Mouse (Mus musculus): ENCODE measurements at regions not wholly inside any gene's neighbourhood (a gene's known extent, or its start where the extent isn't known, plus 50 kb on each side); places are given as distances from the start of the nearest gene placed in this dataset.
"Not testable (repeated sequence)": the region's sequence is repeated elsewhere in the genome, so short reads cannot be mapped to it uniquely, and the experiment has no call there.

DNA sequence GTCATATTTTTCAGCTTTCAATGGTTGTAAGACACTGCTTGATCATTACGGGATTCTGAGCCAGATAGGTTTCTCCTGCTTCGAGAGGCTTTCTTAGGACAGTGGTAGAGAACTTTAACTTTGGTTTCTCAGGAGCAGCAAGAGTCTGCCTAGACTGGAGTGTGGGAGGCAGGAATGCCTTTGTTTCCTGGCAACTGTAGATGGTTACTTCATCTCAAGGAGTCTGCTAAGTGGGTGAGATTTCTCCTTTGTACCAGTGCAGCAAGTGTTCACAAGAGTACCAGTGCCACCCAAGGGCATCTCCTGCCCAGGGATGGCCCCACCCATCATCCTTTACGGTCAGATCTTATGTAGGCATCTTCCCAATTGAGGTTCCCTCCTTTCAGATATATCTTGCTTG is 173.0 kb upstream of the Gm10131 start:
- no peak overlapping the region for H3K4me3 ChIP-seq (ENCODE audit: low read depth, low read length)
- H3K4me1 ChIP-seq (ENCODE audit: control insufficient read depth, insufficient read depth, insufficient read length, low read length), result no peaks in the 10 kb centered on the region
- 93% methylated on average over 3 of the region's 3 CpGs for WGBS
- no peaks in the 10 kb centered on the region for H3K36me3 ChIP-seq (ENCODE audit: control insufficient read depth, insufficient read depth, low read length)
- H3K27ac ChIP-seq (ENCODE audit: insufficient read depth, low read depth, low read length), result no peak overlapping the region
- no peaks in the 10 kb centered on the region for H3K27me3 ChIP-seq (ENCODE audit: control insufficient read depth, insufficient read depth, low read length)
- TF ChIP-seq CTCF (IDR thresholded peaks at IDR 0.05; ENCODE audit: extremely low read depth, insufficient read length, insufficient replicate concordance, low read depth, low read length) (no peak), POLR2A (IDR thresholded peaks at IDR 0.05; ENCODE audit: low read depth, low read length) (no peak)

DNA sequence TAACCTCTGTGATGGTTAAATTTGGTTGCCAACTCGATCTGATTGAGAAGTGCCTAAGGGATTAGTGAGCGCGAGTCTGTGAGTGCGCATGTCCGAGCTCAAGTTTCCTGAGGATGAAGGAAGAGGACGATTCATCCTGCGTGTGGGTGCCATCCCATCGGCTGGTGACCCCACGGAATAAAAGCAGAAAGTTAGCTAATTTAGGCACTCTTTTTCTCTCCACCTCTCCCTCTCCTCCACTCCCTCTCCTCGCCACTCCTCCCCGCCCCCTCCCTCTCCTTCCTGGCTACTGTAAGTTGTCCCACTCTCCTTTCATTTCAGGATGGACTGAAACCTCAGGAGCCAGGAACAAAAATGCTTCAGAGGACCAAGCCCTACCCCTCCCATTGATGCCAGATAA is 168.9 kb upstream of the Gm10131 start:
- Histone ChIP-seq H3K27ac (ENCODE audit: insufficient read depth, low read depth, low read length) (no peak overlapping the region), H3K36me3 (ENCODE audit: control insufficient read depth, insufficient read depth, low read length) (no peaks in the 10 kb centered on the region), H3K27me3 (ENCODE audit: control insufficient read depth, insufficient read depth, low read length) (no peaks in the 10 kb centered on the region), H3K4me3 (ENCODE audit: low read depth, low read length) (no peak overlapping the region), H3K4me1 (ENCODE audit: control insufficient read depth, insufficient read depth, insufficient read length, low read length) (no peaks in the 10 kb centered on the region)
- no peak for TF ChIP-seq CTCF (IDR thresholded peaks at IDR 0.05; ENCODE audit: extremely low read depth, insufficient read length, insufficient replicate concordance, low read depth, low read length)
- TF ChIP-seq POLR2A (IDR thresholded peaks at IDR 0.05; ENCODE audit: low read depth, low read length), result no peak
- no CpG with 5 or more reads among the region's 11 CpGs for WGBS

DNA sequence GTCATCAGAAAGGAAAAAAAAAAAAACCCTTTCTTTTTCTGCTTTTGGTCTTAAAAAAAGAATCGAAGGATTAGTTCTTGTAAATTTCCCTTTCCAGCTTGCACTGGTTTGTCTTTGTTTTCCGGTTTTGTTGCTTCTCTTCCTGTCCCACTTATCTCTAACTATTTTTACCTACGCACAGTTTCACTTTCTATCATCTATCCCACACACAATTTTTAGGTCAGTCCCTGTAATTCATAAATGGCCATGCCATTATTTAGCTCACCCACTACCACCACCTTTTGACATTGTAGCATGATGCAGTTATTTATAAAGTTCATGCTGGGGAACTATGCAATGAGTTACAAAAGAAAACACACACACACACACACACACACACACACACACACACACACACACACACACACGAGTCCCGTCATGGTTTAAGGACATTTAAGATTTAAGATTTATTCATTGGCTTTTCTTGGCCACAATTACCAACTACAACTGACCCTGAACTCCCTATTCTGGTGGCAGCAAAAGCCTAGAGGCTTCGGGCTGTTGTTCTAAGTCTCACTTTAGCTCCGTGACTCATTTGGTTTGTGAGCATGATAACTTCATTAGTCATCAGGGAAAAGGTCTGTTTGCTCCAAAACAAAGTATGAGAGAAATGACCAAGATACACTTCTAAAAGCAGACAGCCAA is 164.6 kb upstream of the Gm10131 start:
- Histone ChIP-seq H3K27ac (ENCODE audit: insufficient read depth, low read depth, low read length) (no peak overlapping the region), H3K4me3 (ENCODE audit: low read depth, low read length) (no peak overlapping the region), H3K27me3 (ENCODE audit: control insufficient read depth, insufficient read depth, low read length) (no peaks in the 10 kb centered on the region), H3K4me1 (ENCODE audit: control insufficient read depth, insufficient read depth, insufficient read length, low read length) (no peaks in the 10 kb centered on the region), H3K36me3 (ENCODE audit: control insufficient read depth, insufficient read depth, low read length) (no peaks in the 10 kb centered on the region)
- no peak for TF ChIP-seq CTCF (IDR thresholded peaks at IDR 0.05; ENCODE audit: extremely low read depth, insufficient read length, insufficient replicate concordance, low read depth, low read length)
- 49% methylated on average over 7 of the region's 7 CpGs for WGBS

DNA sequence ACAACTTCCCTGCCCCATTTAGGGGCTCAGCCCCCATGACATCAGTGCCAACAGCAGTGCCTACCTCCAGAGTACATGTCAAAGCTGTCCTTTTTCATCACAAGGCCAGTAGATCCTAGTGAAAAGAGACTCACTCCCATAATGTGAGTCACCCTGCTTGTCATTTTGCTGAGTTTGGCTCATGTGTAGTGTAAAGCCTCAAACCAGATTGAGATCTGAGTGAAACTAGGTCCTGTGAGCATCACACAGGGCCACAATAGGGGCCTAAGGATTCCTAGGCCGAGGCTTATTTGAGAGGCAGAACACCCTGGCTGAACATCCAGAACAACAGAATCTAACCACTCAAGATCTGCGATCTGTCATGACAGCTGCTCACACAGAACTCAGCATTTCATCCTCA is 163.3 kb upstream of the Gm10131 start:
- H3K4me3 ChIP-seq (ENCODE audit: low read depth, low read length); H3K4me1 ChIP-seq (ENCODE audit: control insufficient read depth, insufficient read depth, insufficient read length, low read length); H3K36me3 ChIP-seq (ENCODE audit: control insufficient read depth, insufficient read depth, low read length); H3K27ac ChIP-seq (ENCODE audit: insufficient read depth, low read depth, low read length); H3K27me3 ChIP-seq (ENCODE audit: control insufficient read depth, insufficient read depth, low read length): not testable (repeated sequence)
- WGBS, result 90% methylated on average over 2 of the region's 2 CpGs

DNA sequence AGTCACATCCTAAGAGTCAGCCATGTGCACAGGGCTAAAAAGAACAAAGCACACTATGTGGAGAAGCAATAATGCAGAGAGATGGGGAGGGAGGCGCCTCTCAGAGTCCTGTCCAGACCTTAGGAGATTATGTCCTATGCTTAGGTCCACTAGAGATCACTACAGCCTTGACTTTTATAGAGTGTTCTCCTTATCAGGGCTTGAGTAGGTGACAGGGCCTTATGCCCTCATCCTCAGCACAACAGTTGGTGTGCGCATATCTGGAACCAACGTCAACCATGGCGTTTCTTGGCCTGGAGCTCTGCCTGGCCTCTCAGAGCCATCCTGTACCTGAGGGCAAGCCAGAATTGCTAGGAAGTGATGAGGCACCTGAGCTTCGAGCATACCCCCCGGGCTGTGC is 162.6 kb upstream of the Gm10131 start:
- H3K27ac ChIP-seq (ENCODE audit: insufficient read depth, low read depth, low read length), result no peak overlapping the region
- no peaks in the 10 kb centered on the region for H3K4me1 ChIP-seq (ENCODE audit: control insufficient read depth, insufficient read depth, insufficient read length, low read length)
- no peaks in the 10 kb centered on the region for H3K36me3 ChIP-seq (ENCODE audit: control insufficient read depth, insufficient read depth, low read length)
- H3K4me3 ChIP-seq (ENCODE audit: low read depth, low read length), result no peak overlapping the region
- no peaks in the 10 kb centered on the region for H3K27me3 ChIP-seq (ENCODE audit: control insufficient read depth, insufficient read depth, low read length)
- TF ChIP-seq CTCF (IDR thresholded peaks at IDR 0.05; ENCODE audit: extremely low read depth, insufficient read length, insufficient replicate concordance, low read depth, low read length), result no peak
- TF ChIP-seq POLR2A (IDR thresholded peaks at IDR 0.05; ENCODE audit: low read depth, low read length), result no peak
- WGBS, result 93% methylated on average over 6 of the region's 6 CpGs

DNA sequence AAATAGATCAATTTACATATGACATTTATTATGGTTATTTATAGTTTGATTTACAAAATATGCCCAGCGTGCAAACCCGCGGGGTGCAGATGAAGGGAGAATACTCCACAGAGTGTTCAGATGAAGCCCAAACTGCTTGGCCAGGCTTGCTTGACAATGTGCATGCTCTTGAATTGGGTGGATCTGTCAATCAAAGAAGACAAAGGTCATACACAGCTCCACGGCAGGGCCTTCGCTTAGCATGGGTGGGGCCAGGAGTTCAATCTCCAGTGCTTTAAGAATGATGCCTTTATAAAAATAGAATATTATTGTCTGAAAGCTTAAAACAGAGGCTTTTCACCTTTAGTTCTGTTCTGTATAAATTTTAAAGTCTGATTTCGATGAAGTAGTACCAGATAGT is 158.3 kb upstream of the Gm10131 start:
- no peaks in the 10 kb centered on the region for H3K36me3 ChIP-seq (ENCODE audit: control insufficient read depth, insufficient read depth, low read length)
- H3K4me1 ChIP-seq (ENCODE audit: control insufficient read depth, insufficient read depth, insufficient read length, low read length), result no peaks in the 10 kb centered on the region
- no peak overlapping the region for H3K27ac ChIP-seq (ENCODE audit: insufficient read depth, low read depth, low read length)
- no peaks in the 10 kb centered on the region for H3K27me3 ChIP-seq (ENCODE audit: control insufficient read depth, insufficient read depth, low read length)
- H3K4me3 ChIP-seq (ENCODE audit: low read depth, low read length), result no peak overlapping the region
- TF ChIP-seq CTCF (IDR thresholded peaks at IDR 0.05; ENCODE audit: extremely low read depth, insufficient read length, insufficient replicate concordance, low read depth, low read length) (no peak), POLR2A (IDR thresholded peaks at IDR 0.05; ENCODE audit: low read depth, low read length) (no peak)
- WGBS, result 68% methylated on average over 6 of the region's 6 CpGs

DNA sequence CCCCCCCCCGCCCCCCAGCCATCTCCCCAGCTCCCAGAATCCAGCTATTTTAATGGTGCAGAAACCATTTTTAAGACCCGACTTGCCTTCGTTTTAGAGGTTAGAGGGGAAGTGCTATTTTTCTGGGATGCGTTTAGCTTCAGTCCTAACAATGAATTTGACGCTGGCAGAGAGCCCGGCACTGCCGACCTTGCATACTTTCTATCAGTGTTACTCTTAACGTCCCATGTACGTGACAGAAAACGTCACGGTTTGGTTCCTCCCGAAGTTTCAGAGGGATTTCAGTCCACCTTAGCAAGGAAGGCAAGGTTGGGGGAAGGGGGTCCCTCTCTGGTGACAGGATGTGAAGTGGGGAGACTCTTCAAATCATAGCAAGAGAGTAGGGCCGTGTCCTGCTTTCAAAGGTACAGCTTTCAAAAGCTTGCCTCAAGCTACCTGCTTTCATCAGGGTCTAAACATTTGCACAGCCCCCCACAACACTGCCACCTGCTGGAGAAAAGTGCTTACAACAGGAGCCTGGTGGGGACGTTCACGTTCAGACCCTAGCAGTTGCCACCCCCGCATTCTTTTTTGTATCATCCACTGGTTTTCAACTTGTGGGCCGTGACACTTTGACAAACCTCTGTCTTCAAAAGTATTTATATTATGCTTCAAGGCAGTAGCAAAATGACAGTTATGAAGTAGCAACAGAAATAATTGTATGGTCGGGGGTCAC is 157.4 kb upstream of the Gm10131 start:
- Histone ChIP-seq H3K27ac (ENCODE audit: insufficient read depth, low read depth, low read length) (no peak overlapping the region), H3K4me3 (ENCODE audit: low read depth, low read length) (no peak overlapping the region), H3K4me1 (ENCODE audit: control insufficient read depth, insufficient read depth, insufficient read length, low read length) (no peaks in the 10 kb centered on the region), H3K27me3 (ENCODE audit: control insufficient read depth, insufficient read depth, low read length) (no peaks in the 10 kb centered on the region), H3K36me3 (ENCODE audit: control insufficient read depth, insufficient read depth, low read length) (no peaks in the 10 kb centered on the region)
- WGBS, result 89% methylated on average over 18 of the region's 18 CpGs
- TF ChIP-seq POLR2A (IDR thresholded peaks at IDR 0.05; ENCODE audit: low read depth, low read length), result no peak
- TF ChIP-seq CTCF (IDR thresholded peaks at IDR 0.05; ENCODE audit: extremely low read depth, insufficient read length, insufficient replicate concordance, low read depth, low read length), result peak; percentile 40; the same call in 1 of the 2 replicates
